In genomic region chrX:130557251-130557650, GRCm38 (mm10) we compare ENCODE assay signal across 26 mouse cellular contexts.
DNase-seq lines count a peak whose midpoint lies in the region; ATAC-seq and TF ChIP-seq lines count a peak whose summit lies in the region.
"Had no signal": no experiment of that assay in that cellular context is flagged by ENCODE, and none has a peak within 500 bp of the region (broad histone marks: within the 10 kb centered on the region; RNA-seq: fewer than 3 reads in every experiment).

No protein-coding gene starts in this region.

- H3K4me2 ChIP-seq in intestine, postnatal 0 days (replicated peaks; ENCODE audit: low read depth) = no peak overlapping the region
- H3K4me2 ChIP-seq in kidney, embryonic 14.5 days (replicated peaks; ENCODE audit: low read depth, low read length) = no peak overlapping the region

- no peaks in the 10 kb centered on the region for H3K27me3 ChIP-seq in ES-Bruce4 (ENCODE audit: control insufficient read depth, insufficient read depth, low read length, poor library complexity, severe bottlenecking)
- no peaks in the 10 kb centered on the region for H3K27me3 ChIP-seq in intestine, postnatal 0 days (replicated peaks; ENCODE audit: control insufficient read depth, insufficient read depth, low read length)
- no peaks in the 10 kb centered on the region for H3K27me3 ChIP-seq in kidney, embryonic 14.5 days (ENCODE audit: control insufficient read depth, insufficient read depth, low read length)
- H3K27me3 ChIP-seq: CH12.LX had no signal

- peak overlapping the region; percentile 61; the same call in 1 of the 2 replicates for H3K27ac ChIP-seq in ES-Bruce4 (ENCODE audit: insufficient read depth, low read length)
- no peak overlapping the region for H3K27ac ChIP-seq in intestine, postnatal 0 days (ENCODE audit: low read depth, low read length)
- H3K27ac ChIP-seq in kidney, embryonic 14.5 days (ENCODE audit: low read depth, low read length) = no peak overlapping the region
- no peak overlapping the region for H3K27ac ChIP-seq in left cerebral cortex, adult 2 months
- no peak overlapping the region for H3K27ac ChIP-seq in layer of hippocampus, adult 2 months

- ATAC-seq in intestine, postnatal 0 days = no peak
- ATAC-seq in kidney, embryonic 14.5 days (ENCODE audit: low FRiP score, low TSS enrichment) = no peak
- ATAC-seq: activated CD4-positive, CD25-positive, alpha-beta regulatory T cell, adult 4 months; CD4-positive, CD25-positive, alpha-beta regulatory T cell, adult 4 months; Patski had no signal

- no peak for TF ChIP-seq EP300 in ES-Bruce4 (IDR thresholded peaks at IDR 0.05; ENCODE audit: insufficient read depth, low read depth, low read length)

- TF ChIP-seq POLR2A in ES-Bruce4 (IDR thresholded peaks at IDR 0.05; ENCODE audit: insufficient read depth, low read length) = no peak

- no peak overlapping the region for H3K9ac ChIP-seq in ES-Bruce4 (ENCODE audit: low read depth, poor library complexity, severe bottlenecking)
- no peak overlapping the region for H3K9ac ChIP-seq in intestine, postnatal 0 days (ENCODE audit: low read depth, low read length)
- H3K9ac ChIP-seq in kidney, embryonic 14.5 days (ENCODE audit: low read depth, low read length) = no peak overlapping the region

- no peak for TF ChIP-seq CTCF in ES-Bruce4 (IDR thresholded peaks at IDR 0.05; ENCODE audit: low read depth, low read length)
- TF ChIP-seq CTCF in intestine, postnatal 0 days (IDR thresholded peaks at IDR 0.05; ENCODE audit: low read depth) = no peak
- TF ChIP-seq CTCF in left cerebral cortex, adult 2 months (IDR thresholded peaks at IDR 0.05) = no peak
- TF ChIP-seq CTCF in layer of hippocampus, adult 2 months (conservative IDR thresholded peaks at IDR 0.05) = no peak

- H3K9me3 ChIP-seq in ES-Bruce4 (replicated peaks; ENCODE audit: control insufficient read depth, insufficient read depth, low read length, poor library complexity, severe bottlenecking) = no peaks in the 10 kb centered on the region
- H3K9me3 ChIP-seq in intestine, postnatal 0 days (ENCODE audit: control insufficient read depth) = no peaks in the 10 kb centered on the region
- no peaks in the 10 kb centered on the region for H3K9me3 ChIP-seq in kidney, embryonic 14.5 days (ENCODE audit: control insufficient read depth, low read length)
- H3K9me3 ChIP-seq: G1E had no signal

- H3K36me3 ChIP-seq in ES-Bruce4 (ENCODE audit: control insufficient read depth, insufficient read depth, low read length, poor library complexity, severe bottlenecking) = no peaks in the 10 kb centered on the region
- no peaks in the 10 kb centered on the region for H3K36me3 ChIP-seq in intestine, postnatal 0 days (ENCODE audit: control insufficient read depth, insufficient read depth)
- H3K36me3 ChIP-seq in kidney, embryonic 14.5 days (ENCODE audit: control insufficient read depth, insufficient read depth, low read length) = no peaks in the 10 kb centered on the region
- H3K36me3 ChIP-seq: G1E had no signal

- H3K4me3 ChIP-seq in ES-Bruce4 (ENCODE audit: low read depth, low read length) = no peak overlapping the region
- H3K4me3 ChIP-seq in intestine, postnatal 0 days (ENCODE audit: low read depth, low read length) = no peak overlapping the region
- no peak overlapping the region for H3K4me3 ChIP-seq in kidney, embryonic 14.5 days (ENCODE audit: low read length)
- H3K4me3 ChIP-seq in left cerebral cortex, adult 2 months = no peak overlapping the region
- H3K4me3 ChIP-seq in layer of hippocampus, adult 2 months = no peak overlapping the region

- DNase-seq in ES-CJ7 (ENCODE audit: low read depth, low spot score) (peak; percentile 43), R1 (ENCODE audit: low read depth, low spot score) (peak; percentile 81), ZHBTc4 (ENCODE audit: low read depth, low spot score) (peak; percentile 50)
- DNase-seq in left cerebral cortex, adult 2 months (ENCODE audit: extremely low spot score in 1 of 2, low spot score in 2 of 2) = no peak
- DNase-seq in layer of hippocampus, adult 2 months (ENCODE audit: low spot score in 2 of 2) = no peak
- DNase-seq: adrenal gland, adult 2 months; adrenal gland, adult 8-10 months; adrenal gland, postnatal 10 days; adrenal gland, postnatal 14 days; adrenal gland, postnatal 25 days; adrenal gland, postnatal 36 days; B cell, adult 2 months; cerebellum, adult 11 months; cerebellum, adult 11-12 months; cerebellum, adult 18-20 months; cerebellum, adult 2 months; cerebellum, adult 8-10 months; cerebellum, adult 9-10 months had no signal

- intact Hi-C loops in left cerebral cortex, adult 2 months (cut with DNase I) = no loop called here

- H3K4me1 ChIP-seq in ES-Bruce4 (ENCODE audit: control insufficient read depth, insufficient read depth, low read length) = no peaks in the 10 kb centered on the region
- H3K4me1 ChIP-seq in intestine, postnatal 0 days (replicated peaks; ENCODE audit: control insufficient read depth, insufficient read depth, low read length) = no peaks in the 10 kb centered on the region
- no peaks in the 10 kb centered on the region for H3K4me1 ChIP-seq in kidney, embryonic 14.5 days (ENCODE audit: control insufficient read depth, insufficient read depth, low read length)

Comparison
In these comparisons a context has a peak if more than half of its experiments do, and no peak if none do; other contexts are left out.
1. DNase-seq: peak in ES-CJ7 (single experiment), R1 (single experiment) and ZHBTc4 (single experiment); none in left cerebral cortex, adult 2 months (0 of 2) and layer of hippocampus, adult 2 months (0 of 2).